Mouse (Mus musculus) kidney, adult 11 months (tissue): ENCODE measurements around the gene Rfx7.
A peak's percentile ranks its signal among the peaks of the same experiment; 100 is the strongest.
"Not testable (repeated sequence)": the region's sequence is repeated elsewhere in the genome, so short reads cannot be mapped to it uniquely, and the experiment has no call there.

Source experiments
- DNase-seq: peaks from one replicate; pipeline ENCODE4 v3.0.0; 2022

Rfx7 gene

GRCm38 (mm10) chr9:72558780-72559179, 26.7 kb downstream of the Rfx7 start:
- no peak for DNase-seq

GRCm38 (mm10) chr9:72560316-72560715, 28.3 kb downstream of the Rfx7 start:
- no peak for DNase-seq

DNA sequence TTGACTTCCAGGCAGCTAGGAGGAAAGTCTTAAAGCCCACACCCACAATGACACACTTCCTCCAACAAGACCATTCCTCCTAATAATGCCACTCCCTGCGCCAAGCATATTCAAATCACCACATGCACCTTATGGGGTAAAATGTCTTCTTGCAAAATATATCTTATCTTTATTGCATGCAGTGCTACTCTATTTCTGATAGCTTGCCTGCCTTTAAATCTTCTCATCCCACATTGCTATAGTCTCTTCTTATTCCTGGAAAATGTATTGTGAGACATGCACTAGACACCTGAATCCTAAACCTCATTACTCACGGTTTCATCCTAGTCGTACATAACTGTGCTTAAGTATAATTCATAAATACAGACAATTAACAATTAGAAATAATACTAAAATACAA, 31.2 kb downstream of the Rfx7 start:
- no peak for DNase-seq

DNA sequence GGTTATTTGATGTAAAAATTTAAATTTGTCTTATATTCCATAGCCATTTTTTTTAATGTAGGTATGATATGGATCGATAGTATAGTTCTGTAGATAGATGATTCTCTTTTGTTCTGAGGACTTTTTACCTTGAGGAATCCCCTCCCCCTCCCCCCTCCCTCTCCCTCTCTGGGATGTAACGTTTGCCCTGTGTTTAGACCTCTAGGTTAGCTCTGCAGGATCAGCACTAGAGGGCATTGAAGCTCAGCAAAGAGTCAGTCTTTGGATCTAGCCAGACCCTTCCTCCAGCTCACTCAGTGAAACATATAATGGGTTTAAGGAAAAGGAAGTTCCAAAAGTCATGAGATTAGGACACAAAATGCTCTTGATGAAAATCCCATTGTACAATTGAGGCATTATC, 35.1 kb downstream of the Rfx7 start:
- DNase-seq = no peak

DNA sequence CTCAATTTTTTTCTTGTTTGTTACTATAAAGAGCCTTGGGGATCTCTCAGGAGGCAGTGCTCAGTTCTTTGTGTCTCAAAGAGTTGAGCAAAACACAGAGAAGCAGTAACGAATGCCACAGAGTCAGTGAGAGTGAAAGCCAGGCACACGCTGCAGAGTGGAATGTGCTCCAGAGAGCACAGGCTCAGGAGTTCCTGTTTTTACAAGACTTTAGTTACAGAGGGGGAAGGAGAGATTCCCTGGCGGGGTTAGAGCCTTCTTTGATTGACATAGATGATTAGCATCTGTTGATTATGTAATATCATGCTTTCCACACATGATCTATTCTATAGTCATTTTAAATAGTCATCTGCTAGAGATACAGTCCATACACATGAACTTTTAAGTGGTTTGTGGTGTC, 48.2 kb downstream of the Rfx7 start:
- no peak for DNase-seq

- DNase-seq = no peak
These were observed 58.8 kb downstream of the Rfx7 start for GRCm38 (mm10) chr9:72590861-72591260.

- DNase-seq = no peak
These were observed 60.0 kb downstream of the Rfx7 start for GRCm38 (mm10) chr9:72592016-72592415.

- not testable (repeated sequence) for DNase-seq
These were observed 62.6 kb downstream of the Rfx7 start for GRCm38 (mm10) chr9:72594656-72595055.

DNA sequence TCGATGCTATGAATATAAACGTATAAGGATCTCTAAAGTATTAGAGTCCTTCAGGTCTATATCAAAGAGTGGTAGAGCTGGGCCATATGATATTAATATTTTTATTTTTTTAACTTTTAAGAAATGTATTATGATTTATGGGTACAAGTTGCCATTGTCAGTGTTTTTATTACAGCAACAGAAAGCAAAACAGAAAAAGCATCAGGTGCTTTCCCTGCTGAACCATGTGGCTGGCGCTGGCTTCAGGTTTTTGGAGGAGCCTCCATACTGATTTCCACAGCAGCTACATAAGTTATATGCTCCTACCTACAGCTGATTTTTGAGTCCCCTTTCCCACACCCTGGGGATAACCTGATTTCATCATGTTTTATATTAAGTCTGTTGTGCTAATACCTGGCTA, 68.1 kb downstream of the Rfx7 start:
- no peak for DNase-seq

DNA sequence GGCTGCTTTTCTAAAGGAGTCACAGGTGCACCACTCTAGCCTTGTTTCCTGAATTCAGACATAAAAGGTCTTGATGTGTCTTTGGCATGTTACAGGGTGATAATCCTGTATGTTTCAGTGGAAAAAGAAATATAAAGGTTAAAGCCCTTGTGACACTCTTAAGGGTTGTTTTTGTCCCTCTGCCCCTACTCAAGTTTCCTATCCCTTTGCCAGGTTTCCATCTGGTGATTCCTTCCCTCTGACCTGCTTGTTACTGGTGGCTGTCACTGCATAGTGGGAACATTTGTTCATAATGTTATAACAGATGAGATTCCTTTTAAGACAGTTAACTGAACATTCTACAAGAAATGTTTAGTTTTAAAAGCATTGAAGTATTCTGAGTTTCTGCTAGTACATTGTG, 77.7 kb downstream of the Rfx7 start:
- no peak for DNase-seq

- DNase-seq = no peak
These were observed 81.8 kb downstream of the Rfx7 start for GRCm38 (mm10) chr9:72613884-72614283.

DNA sequence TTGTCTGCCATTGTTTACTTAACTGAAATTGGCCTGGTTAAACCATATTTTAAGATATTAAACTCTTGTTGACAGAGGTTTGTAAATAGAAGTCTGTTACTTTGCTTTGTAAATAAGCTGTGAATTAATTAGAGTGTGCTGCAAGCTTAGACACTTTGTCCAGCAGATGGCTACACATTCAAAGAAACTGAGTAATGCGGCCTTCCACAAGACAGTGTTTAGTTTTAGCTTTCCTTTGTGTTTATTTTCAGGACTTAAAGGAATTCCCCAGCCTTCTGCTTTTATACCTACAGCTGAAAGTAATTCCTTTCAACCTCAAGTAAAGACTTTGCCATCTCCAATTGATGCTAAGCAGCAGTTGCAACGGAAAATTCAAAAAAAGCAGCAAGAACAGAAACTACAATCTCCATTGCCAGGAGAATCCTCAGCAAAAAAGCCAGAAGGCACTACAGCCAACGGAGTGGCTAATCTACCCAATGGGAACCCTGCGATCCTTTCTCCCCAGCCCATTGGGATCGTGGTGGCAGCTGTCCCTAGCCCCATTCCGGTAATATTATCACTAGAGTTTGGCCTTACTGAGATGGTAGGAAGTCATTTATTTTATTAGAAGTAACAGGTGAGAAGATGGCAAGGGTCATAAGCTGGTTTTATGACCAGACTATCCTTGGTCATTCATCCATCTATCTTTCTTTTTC, 82.9 kb downstream of the Rfx7 start:
- DNase-seq = no peak

- no peak for DNase-seq
These were observed 86.0 kb downstream of the Rfx7 start for GRCm38 (mm10) chr9:72618037-72618436.

GRCm38 (mm10) chr9:72623605-72624004, 91.6 kb downstream of the Rfx7 start:
- DNase-seq = no peak

GRCm38 (mm10) chr9:72627598-72627997, 95.6 kb downstream of the Rfx7 start:
- DNase-seq = no peak

DNA sequence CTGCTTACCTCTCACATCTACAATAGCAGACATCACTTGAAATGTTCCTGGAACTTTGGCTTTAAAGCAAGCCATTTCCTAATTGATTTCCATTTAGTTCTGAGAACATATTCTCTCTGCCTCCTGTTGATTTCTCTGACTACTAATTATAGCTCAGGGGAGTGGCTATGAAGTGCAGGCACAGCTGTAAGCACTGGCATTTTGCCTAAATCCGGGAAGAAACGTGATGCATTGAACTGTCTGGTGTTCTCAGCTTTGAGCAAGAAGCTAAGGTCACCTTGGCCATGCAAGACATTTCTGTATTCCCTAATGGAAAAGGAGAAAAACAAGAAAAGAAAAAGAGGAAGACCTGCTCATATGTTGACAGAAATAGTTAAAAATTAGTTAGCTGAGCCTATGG, 96.6 kb downstream of the Rfx7 start:
- DNase-seq = peak; percentile 35

DNA sequence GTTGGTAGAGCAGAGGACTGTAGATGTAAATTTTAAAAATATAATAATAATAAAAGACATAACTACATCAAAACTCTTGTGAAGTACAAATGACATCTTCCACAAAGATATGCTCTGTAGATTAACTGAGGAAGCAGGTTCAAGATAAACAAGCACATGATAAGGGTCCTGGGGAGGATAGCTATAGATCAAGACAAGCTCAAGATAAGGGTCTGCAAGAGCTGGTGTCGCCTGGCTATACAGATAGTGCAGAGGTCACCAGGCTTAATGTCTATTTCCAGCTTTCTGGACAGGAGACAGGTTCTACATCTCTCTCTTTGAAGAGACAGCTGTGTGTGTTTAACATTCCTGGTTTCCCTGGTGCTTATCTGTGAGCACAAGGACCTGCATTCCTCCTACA, 100.2 kb downstream of the Rfx7 start:
- no peak for DNase-seq

GRCm38 (mm10) chr9:72635134-72635533, 103.1 kb downstream of the Rfx7 start:
- no peak for DNase-seq

DNA sequence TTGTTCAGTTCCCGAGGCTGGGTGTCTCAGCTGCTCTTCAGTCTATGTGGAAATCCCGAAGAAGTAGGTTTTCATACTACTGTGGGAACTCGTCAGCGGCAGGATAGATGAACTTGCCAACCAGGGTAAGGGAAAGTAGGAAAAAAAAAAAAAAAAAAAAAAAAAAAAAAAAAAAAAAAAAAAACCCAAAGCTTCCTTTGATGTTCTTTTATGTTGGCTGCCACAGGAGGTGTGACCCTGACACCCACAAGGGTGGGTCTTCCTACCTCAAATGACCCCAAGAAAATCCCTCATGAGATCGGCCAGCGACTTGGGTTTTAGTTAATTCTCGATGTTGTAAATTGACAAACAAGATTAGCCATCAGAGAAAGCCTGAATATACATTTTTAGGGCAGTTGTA, 104.5 kb downstream of the Rfx7 start:
- no peak for DNase-seq

DNA sequence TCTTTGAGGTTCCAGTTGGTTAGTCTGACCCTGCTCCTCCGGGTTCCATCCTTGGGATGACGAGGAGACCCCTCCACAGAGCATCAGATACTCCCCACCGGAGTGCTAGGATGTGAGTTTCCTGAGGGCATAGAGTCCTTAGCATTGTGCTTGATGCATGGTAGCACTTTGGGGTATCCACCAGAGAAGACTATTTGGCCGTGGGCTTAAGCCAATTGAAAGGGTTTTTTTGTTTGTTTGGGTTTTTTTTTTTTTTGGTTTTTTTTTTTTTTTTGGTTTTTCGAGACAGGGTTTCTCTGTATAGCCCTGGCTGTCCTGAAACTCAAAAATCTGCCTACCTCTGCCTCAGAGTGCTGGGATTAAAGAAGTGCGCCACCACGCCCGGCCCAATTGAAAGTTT, 105.2 kb downstream of the Rfx7 start:
- no peak for DNase-seq

DNA sequence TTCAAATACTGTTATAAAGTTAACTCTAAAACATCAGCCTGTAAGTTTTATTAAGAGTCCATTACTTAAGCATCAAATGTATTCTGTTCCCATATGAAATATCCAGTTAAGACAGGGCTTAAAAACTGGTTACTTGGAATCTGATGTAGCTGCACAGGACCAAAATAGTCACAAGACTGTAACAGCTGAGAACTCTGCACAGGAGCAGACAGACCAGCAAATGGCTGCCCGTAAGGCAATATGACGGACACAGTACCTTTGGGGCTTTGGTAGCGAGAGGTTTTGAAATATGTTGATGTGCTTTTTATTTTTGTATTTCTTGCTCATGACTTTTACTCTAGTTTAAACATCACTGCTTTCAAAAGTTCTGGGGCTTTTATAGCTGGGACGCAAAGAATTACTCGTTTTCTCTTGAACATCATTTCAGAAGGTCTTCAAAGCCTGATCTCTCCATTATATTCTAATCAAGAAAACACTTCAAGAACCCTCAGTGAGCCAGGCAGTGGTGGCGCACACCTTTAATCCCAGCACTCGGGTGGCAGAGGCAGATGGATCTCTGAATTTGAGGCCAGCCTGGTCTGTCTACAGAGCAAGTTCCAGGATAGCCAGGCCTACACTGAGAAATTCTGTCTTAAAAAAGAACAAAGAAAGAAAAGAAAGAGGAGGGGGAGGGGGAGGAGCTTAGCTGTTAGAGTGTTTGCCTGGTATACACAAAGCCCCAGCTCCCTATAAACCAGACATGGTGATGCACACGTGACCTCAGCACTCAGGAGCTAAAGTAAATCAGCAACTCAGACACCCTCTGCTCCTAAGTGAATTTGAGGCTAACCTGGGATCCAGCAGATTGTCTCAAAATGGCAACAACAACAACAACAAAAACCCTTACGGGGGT, 107.2 kb downstream of the Rfx7 start:
- DNase-seq = no peak

DNA sequence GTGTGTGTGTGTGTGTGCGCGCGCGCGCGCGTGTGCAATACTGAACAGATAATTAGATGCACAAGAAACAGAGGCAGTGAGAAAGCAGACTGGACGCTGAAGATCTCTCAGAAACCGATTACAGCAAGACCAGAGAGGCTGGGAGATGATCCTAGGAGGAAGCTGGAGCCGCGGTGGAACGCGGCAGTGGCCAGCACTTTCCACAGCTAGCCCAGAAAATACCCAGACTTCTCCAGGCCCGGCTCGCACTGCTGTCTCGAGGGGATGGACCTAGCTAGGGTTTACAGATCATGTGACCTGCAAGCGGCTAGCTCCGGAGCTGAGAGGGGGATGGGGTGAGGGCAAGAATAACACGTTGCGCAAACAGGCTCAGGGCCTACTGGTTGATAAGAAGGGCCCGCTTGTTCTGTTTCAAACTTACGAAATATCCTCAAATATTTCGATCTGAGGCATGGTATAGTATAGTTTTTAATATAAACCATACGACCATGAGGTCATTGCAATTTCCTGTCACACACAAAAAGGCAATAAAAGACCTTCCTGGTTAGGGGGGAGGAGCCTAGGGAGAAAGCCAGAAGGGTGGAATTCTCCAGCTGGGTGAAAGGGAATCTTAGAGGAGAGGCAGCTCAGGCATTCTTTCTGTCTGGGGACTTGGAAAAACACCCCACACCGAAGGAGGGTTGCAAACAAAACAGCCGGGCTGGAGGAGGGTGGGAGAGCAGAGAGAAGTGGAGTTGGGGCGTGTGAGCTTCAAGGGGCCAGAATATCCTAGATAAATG, 108.0 kb downstream of the Rfx7 start:
- DNase-seq = peak; percentile 94

- DNase-seq = no peak
These were observed 108.6 kb downstream of the Rfx7 start for GRCm38 (mm10) chr9:72640642-72641041.
